Mouse (Mus musculus): ENCODE results near the gene Olfr1505.

The Olfr1505 gene

DNA sequence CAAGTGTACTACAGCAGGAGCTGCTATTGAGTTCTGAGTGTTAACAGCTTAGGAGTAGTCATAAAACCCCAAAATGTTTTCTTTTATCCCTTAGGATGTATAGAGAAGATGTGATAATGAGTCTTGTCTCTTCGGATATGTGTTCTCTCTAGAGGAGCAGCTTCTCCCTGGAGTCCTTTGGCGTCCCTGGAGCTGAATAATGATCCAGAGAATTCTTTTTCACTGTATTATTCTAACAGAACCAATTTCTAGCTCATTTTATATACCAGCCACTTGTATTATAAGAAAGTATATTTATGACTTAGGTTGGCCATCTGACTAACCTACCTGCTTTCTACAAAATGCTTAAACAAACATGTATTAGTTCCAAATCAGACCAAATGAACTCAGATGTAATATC is at the start of gene Olfr1505:
Gene Olfr1505 (plus strand): TSS at position 301 of the 400 bp plus-strand sequence.
- DNase-seq (ENCODE audit: extremely low spot score) = no peak

DNA sequence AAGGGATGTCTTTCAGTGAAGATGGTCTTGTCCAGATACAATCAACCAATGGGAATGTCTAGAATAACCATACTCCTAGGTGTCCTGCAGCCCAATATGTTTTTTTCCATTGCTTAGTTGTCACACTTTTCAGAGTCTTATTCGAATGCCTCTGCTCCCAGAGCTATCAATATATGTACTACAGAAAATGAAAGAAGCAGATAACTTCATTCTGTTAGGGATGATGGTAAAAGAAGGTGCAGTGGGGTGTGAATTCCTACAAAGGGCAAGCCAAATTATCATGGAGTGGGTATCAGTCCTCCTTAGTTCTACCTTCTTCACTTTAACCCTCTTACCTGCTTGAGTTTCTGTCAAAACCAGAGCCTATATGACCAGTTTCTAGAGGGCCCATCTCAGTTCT is 15.5 kb upstream of the Olfr1505 start, which contains the start of gene Olfr1504:
Gene Olfr1504 (minus strand): TSS at position 101 of the 400 bp plus-strand sequence.
- no peak for DNase-seq (ENCODE audit: extremely low spot score)

All from embryo, embryonic 9.5 days (tissue).